Mouse (Mus musculus): ENCODE measurements around the gene Ikzf3.

DNA sequence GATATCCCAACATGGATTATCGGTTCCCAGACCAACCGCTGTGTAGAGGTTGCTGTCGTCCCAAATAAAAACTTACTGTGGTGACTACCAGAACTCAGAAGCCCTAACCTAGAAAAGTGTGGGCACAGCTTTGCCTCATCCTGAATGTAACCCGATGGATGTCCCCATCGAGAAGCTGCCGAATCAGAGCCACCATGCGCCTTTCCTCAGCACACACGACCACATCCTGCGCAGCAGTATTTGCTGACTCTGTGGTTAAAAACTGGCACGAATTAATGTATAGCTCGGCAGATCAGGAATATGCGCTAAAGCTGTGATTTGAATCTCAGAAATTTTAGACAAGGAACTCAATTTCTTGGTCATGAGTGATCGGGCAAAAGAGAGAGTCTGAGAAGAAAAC is 33.0 kb downstream of the Ikzf3 start:
- no peak for TF ChIP-seq CTCF (IDR thresholded peaks at IDR 0.05; ENCODE audit: low read depth, low read length)
- TF ChIP-seq POLR2A (IDR thresholded peaks at IDR 0.05; ENCODE audit: borderline replicate concordance, low read depth, low read length): no peak
